Mouse (Mus musculus): Measurements from ENCODE around the gene Higd2a. TPM values are rescaled to one million over a fixed set of nuclear protein-coding genes. Genes with fewer than 3 reads are reported as not detected.

Higd2a gene
- polyA plus RNA-seq, 2 experiments = 116 to 174 TPM

- no peak overlapping the region for H3K27ac ChIP-seq (replicated peaks; ENCODE audit: low read depth, low read length)
- no peak for DNase-seq (ENCODE audit: low spot score)
- no peak overlapping the region for H3K4me2 ChIP-seq (replicated peaks; ENCODE audit: low read depth, low read length, severe bottlenecking)
- peaks cover 26% of the 10 kb centered on the region for H3K36me3 ChIP-seq (ENCODE audit: control insufficient read depth, insufficient read depth, low read length)
- peaks cover 2% of the 10 kb centered on the region; the same call in 1 of the 2 replicates for H3K4me1 ChIP-seq (ENCODE audit: control insufficient read depth, insufficient read depth, low read length)
- no peaks in the 10 kb centered on the region for H3K27me3 ChIP-seq (ENCODE audit: control insufficient read depth, insufficient read depth, low read length)
- H3K9me3 ChIP-seq (ENCODE audit: control insufficient read depth, low read length) = no peaks in the 10 kb centered on the region
- TF ChIP-seq POLR2A (IDR thresholded peaks at IDR 0.05; ENCODE audit: borderline replicate concordance, extremely low read depth, insufficient read depth, insufficient read length) = no peak
- 75% methylated on average over 3 of the region's 3 CpGs for WGBS
- ATAC-seq (ENCODE audit: low FRiP score, low read depth) = no peak
- no peak overlapping the region for H3K9ac ChIP-seq (ENCODE audit: low read depth, low read length, severe bottlenecking)
- no peak overlapping the region for H3K4me3 ChIP-seq (replicated peaks; ENCODE audit: low read length)
Observed at GRCm38 (mm10) chr13:54632731-54633277, 42.8 kb downstream of the Higd2a start.

GRCm38 (mm10) chr13:54635011-54635410 is 45.0 kb downstream of the Higd2a start:
- DNase-seq (ENCODE audit: low spot score) (no peak), ATAC-seq (ENCODE audit: low FRiP score, low read depth) (no peak)
- TF ChIP-seq POLR2A (IDR thresholded peaks at IDR 0.05; ENCODE audit: borderline replicate concordance, extremely low read depth, insufficient read depth, insufficient read length) = no peak
- Histone ChIP-seq H3K27me3 (ENCODE audit: control insufficient read depth, insufficient read depth, low read length) (no peaks in the 10 kb centered on the region), H3K9me3 (ENCODE audit: control insufficient read depth, low read length) (no peaks in the 10 kb centered on the region), H3K27ac (replicated peaks; ENCODE audit: low read depth, low read length) (no peak overlapping the region), H3K4me2 (replicated peaks; ENCODE audit: low read depth, low read length, severe bottlenecking) (no peak overlapping the region), H3K9ac (ENCODE audit: low read depth, low read length, severe bottlenecking) (no peak overlapping the region), H3K4me3 (replicated peaks; ENCODE audit: low read length) (no peak overlapping the region), H3K36me3 (ENCODE audit: control insufficient read depth, insufficient read depth, low read length) (peaks cover 35% of the 10 kb centered on the region), H3K4me1 (ENCODE audit: control insufficient read depth, insufficient read depth, low read length) (no peaks in the 10 kb centered on the region)
- 96% methylated on average over 3 of the region's 3 CpGs for WGBS

Small RNA genes lying within 50 kb of the gene (microRNA-seq; reads per million reads assigned to microRNA genes)
- gene Gm24195 = not detected

Other genes starting within 250 kb of the Higd2a start
- 10.8 and 10.9 TPM in 2 replicates for gene Cplx2, start 218.9 kb upstream of the Higd2a start, polyA plus RNA-seq (2012; rRNA removed)
- gene Cplx2, start 218.9 kb upstream of the Higd2a start, polyA plus RNA-seq (2014; fragmentation: Nextera tagmentation; extraction: Ambion mirVana) = 5.5 and 7.1 TPM in 2 replicates
- gene Thoc3, start 121.4 kb upstream of the Higd2a start, polyA plus RNA-seq (2012; rRNA removed) = 48.4 and 48.9 TPM in 2 replicates
- gene Thoc3, start 121.4 kb upstream of the Higd2a start, polyA plus RNA-seq (2014; fragmentation: Nextera tagmentation; extraction: Ambion mirVana) = 118 and 122 TPM in 2 replicates
- 21.0 and 25.0 TPM in 2 replicates for gene Simc1, start 86.4 kb upstream of the Higd2a start, polyA plus RNA-seq (2012; rRNA removed)
- gene Simc1, start 86.4 kb upstream of the Higd2a start, polyA plus RNA-seq (2014; fragmentation: Nextera tagmentation; extraction: Ambion mirVana) = 13.8 and 14.8 TPM in 2 replicates
- 84.6 and 93.8 TPM in 2 replicates for gene 4833439L19Rik, start 24.8 kb upstream of the Higd2a start, polyA plus RNA-seq (2012; rRNA removed)
- gene 4833439L19Rik, start 24.8 kb upstream of the Higd2a start, polyA plus RNA-seq (2014; fragmentation: Nextera tagmentation; extraction: Ambion mirVana) = 125 and 139 TPM in 2 replicates
- 33.4 and 36.7 TPM in 2 replicates for gene Arl10, start 15.2 kb upstream of the Higd2a start, polyA plus RNA-seq (2012; rRNA removed)
- 22.1 and 27.4 TPM in 2 replicates for gene Arl10, start 15.2 kb upstream of the Higd2a start, polyA plus RNA-seq (2014; fragmentation: Nextera tagmentation; extraction: Ambion mirVana)
- 38.6 and 61.9 TPM in 2 replicates for gene Nop16, start 117 bp upstream of the Higd2a start, polyA plus RNA-seq (2012; rRNA removed)
- gene Nop16, start 117 bp upstream of the Higd2a start, polyA plus RNA-seq (2014; fragmentation: Nextera tagmentation; extraction: Ambion mirVana) = 53.5 and 53.7 TPM in 2 replicates
- 23.7 and 26.5 TPM in 2 replicates for gene Cltb, start 21.1 kb downstream of the Higd2a start, polyA plus RNA-seq (2012; rRNA removed)
- 44.2 and 45.5 TPM in 2 replicates for gene Cltb, start 21.1 kb downstream of the Higd2a start, polyA plus RNA-seq (2014; fragmentation: Nextera tagmentation; extraction: Ambion mirVana)
- 50.1 and 55.7 TPM in 2 replicates for gene Faf2, start 31.6 kb downstream of the Higd2a start, polyA plus RNA-seq (2012; rRNA removed)
- 99.2 and 105 TPM in 2 replicates for gene Faf2, start 31.6 kb downstream of the Higd2a start, polyA plus RNA-seq (2014; fragmentation: Nextera tagmentation; extraction: Ambion mirVana)
- gene Rnf44, start 103.7 kb downstream of the Higd2a start, polyA plus RNA-seq (2012; rRNA removed) = 118 and 194 TPM in 2 replicates
- gene Rnf44, start 103.7 kb downstream of the Higd2a start, polyA plus RNA-seq (2014; fragmentation: Nextera tagmentation; extraction: Ambion mirVana) = 70.1 and 74.3 TPM in 2 replicates
- 0.06 and 0.08 TPM in 2 replicates for gene Cdhr2, start 111.3 kb downstream of the Higd2a start, polyA plus RNA-seq (2012; rRNA removed)
- 0.06 TPM in 1 of 2 replicates, not detected in the other for gene Cdhr2, start 111.3 kb downstream of the Higd2a start, polyA plus RNA-seq (2014; fragmentation: Nextera tagmentation; extraction: Ambion mirVana)
- 0.70 and 0.87 TPM in 2 replicates for gene Gprin1, start 159.7 kb downstream of the Higd2a start, polyA plus RNA-seq (2012; rRNA removed)
- 0.32 and 0.67 TPM in 2 replicates for gene Gprin1, start 159.7 kb downstream of the Higd2a start, polyA plus RNA-seq (2014; fragmentation: Nextera tagmentation; extraction: Ambion mirVana)
- gene Sncb, start 176.4 kb downstream of the Higd2a start, polyA plus RNA-seq (2012; rRNA removed) = 0.30 TPM in 1 of 2 replicates, not detected in the other
- 0.40 TPM in 1 of 2 replicates, not detected in the other for gene Sncb, start 176.4 kb downstream of the Higd2a start, polyA plus RNA-seq (2014; fragmentation: Nextera tagmentation; extraction: Ambion mirVana)
- not detected in 2 replicates for gene Eif4e1b, start 193.8 kb downstream of the Higd2a start, polyA plus RNA-seq (2012; rRNA removed)
- not detected in 2 replicates for gene Eif4e1b, start 193.8 kb downstream of the Higd2a start, polyA plus RNA-seq (2014; fragmentation: Nextera tagmentation; extraction: Ambion mirVana)
- 2.0 and 2.6 TPM in 2 replicates for gene Tspan17, start 199.2 kb downstream of the Higd2a start, polyA plus RNA-seq (2012; rRNA removed)
- 4.4 TPM in 2 replicates for gene Tspan17, start 199.2 kb downstream of the Higd2a start, polyA plus RNA-seq (2014; fragmentation: Nextera tagmentation; extraction: Ambion mirVana)